Mouse (Mus musculus) MEL (cell line): Measurements from ENCODE around the gene 1500009C09Rik.

Source experiments
- CHD1 ChIP-seq: IDR thresholded peaks from 2 replicates; pipeline ENCODE4 v1.6.1; 2012; ENCODE audit warnings: low read depth, mild to moderate bottlenecking, inconsistent platforms, low read length, improper control_type of control experiment
- CTCF ChIP-seq, 3 experiments: IDR thresholded peaks in 2 of 3; conservative IDR thresholded peaks in 1 of 3; 2 replicates each; pipeline ENCODE4 v1.5.1; 2011 to 2012; ENCODE audit warnings: low read length in 3 of 3, low read depth in 2 of 3, mild to moderate bottlenecking in 2 of 3, improper control_type of control experiment in 1 of 3, inconsistent platforms in 1 of 3, mixed read lengths in 1 of 3, moderate library complexity in 1 of 3; ENCODE audit not compliant: control insufficient read depth in 1 of 3, insufficient read depth in 1 of 3, poor library complexity in 1 of 3, severe bottlenecking in 1 of 3
- E2F4 ChIP-seq: IDR thresholded peaks from 2 replicates; pipeline ENCODE4 v1.6.1; 2011; ENCODE audit warnings: low read depth, low read length, improper control_type of control experiment, borderline replicate concordance
- EP300 ChIP-seq, 2 experiments: IDR thresholded peaks; 2 replicates each; pipeline ENCODE4 v1.6.1; 2011; ENCODE audit warnings: improper control_type of control experiment in 2 of 2, low read length in 2 of 2, low read depth in 1 of 2, mild to moderate bottlenecking in 1 of 2
- MAFK ChIP-seq: IDR thresholded peaks from 2 replicates; pipeline ENCODE4 v1.6.1; 2011; ENCODE audit warnings: low read depth, mild to moderate bottlenecking, low read length, improper control_type of control experiment, borderline replicate concordance
- MXI1 ChIP-seq: IDR thresholded peaks from 2 replicates; pipeline ENCODE4 v1.6.1; 2011; ENCODE audit warnings: mild to moderate bottlenecking, low read depth, low read length, improper control_type of control experiment
- POLR2A ChIP-seq, 2 experiments: IDR thresholded peaks; 2 replicates each; pipeline ENCODE4 v1.6.1; 2011 to 2012; ENCODE audit warnings: low read length in 2 of 2, mild to moderate bottlenecking in 2 of 2, control low read depth in 1 of 2, improper control_type of control experiment in 1 of 2, low read depth in 1 of 2, moderate library complexity in 1 of 2; ENCODE audit not compliant: control insufficient read depth in 1 of 2, insufficient read depth in 1 of 2, poor library complexity in 1 of 2
- ZC3H11A ChIP-seq: IDR thresholded peaks from 2 replicates; pipeline ENCODE4 v1.6.1; 2012; ENCODE audit warnings: low read depth, mild to moderate bottlenecking, inconsistent platforms, low read length, improper control_type of control experiment
- ZMIZ1 ChIP-seq: IDR thresholded peaks from 2 replicates; pipeline ENCODE4 v1.6.1; 2012; ENCODE audit warnings: low read depth, mild to moderate bottlenecking, inconsistent platforms, low read length, improper control_type of control experiment, moderate library complexity
- ZNF384 ChIP-seq: IDR thresholded peaks from 2 replicates; pipeline ENCODE4 v1.6.1; 2012; ENCODE audit warnings: low read depth, mild to moderate bottlenecking, inconsistent platforms, low read length, improper control_type of control experiment

- TF ChIP-seq CHD1, result no peak
- no peak for TF ChIP-seq MAFK
- TF ChIP-seq CTCF (IDR thresholded peaks at IDR 0.05 in 2 of 3, conservative IDR thresholded peaks at IDR 0.05 in 1 of 3; ENCODE audit: control insufficient read depth in 1 of 3, insufficient read depth in 1 of 3, low read depth in 2 of 3, low read length in 3 of 3, poor library complexity in 1 of 3, severe bottlenecking in 1 of 3), result peak in 1 of 3 experiments; percentile 12; a peak in 1 of 6 replicates
- no peak for TF ChIP-seq ZMIZ1
- no peak for TF ChIP-seq POLR2A (IDR thresholded peaks at IDR 0.05; ENCODE audit: control insufficient read depth in 1 of 2, insufficient read depth in 1 of 2, low read depth in 1 of 2, low read length in 2 of 2, poor library complexity in 1 of 2)
- no peak for TF ChIP-seq ZC3H11A
- TF ChIP-seq ZNF384, result no peak
- no peak for TF ChIP-seq E2F4
- no peak for TF ChIP-seq EP300 (IDR thresholded peaks at IDR 0.05; ENCODE audit: low read depth in 1 of 2, low read length in 2 of 2)
- TF ChIP-seq MXI1, result no peak
Measured at GRCm38 (mm10) chr15:82243311-82243710, 8.9 kb upstream of the 1500009C09Rik start.
